Mouse (Mus musculus) spleen, postnatal 36 days (tissue): ENCODE measurements around the gene Ppp1r26.

Source experiments
- DNase-seq, 2 experiments: peaks; one replicate each; pipeline ENCODE4 v3.0.0; 2022; ENCODE audit warnings: low spot score in 2 of 2, mixed read lengths in 1 of 2

Gene Ppp1r26

DNA sequence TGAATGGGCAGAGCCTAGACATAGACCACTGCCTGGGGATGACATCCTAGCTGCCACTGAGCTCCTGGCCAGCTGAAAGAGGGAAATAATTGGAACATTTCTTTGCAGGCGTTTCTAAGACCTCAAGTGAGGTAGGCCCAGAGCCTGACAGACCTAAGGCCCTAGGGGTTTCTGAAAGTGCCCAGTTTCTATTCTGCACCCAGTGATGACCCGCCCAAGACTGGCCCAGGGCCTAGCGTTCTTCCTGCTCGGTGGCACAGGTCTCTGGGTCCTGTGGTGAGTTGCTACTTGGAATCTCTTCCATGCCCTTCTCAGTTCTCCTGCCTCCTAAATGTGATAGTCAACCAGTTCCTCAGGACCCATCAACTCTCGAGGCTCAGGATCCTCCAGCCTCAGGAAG lies 51.0 kb downstream of the Ppp1r26 start:
- no peak for DNase-seq

- no peak for DNase-seq
Measured at GRCm38 (mm10) chr2:28498431-28498830, 51.8 kb downstream of the Ppp1r26 start.

DNA sequence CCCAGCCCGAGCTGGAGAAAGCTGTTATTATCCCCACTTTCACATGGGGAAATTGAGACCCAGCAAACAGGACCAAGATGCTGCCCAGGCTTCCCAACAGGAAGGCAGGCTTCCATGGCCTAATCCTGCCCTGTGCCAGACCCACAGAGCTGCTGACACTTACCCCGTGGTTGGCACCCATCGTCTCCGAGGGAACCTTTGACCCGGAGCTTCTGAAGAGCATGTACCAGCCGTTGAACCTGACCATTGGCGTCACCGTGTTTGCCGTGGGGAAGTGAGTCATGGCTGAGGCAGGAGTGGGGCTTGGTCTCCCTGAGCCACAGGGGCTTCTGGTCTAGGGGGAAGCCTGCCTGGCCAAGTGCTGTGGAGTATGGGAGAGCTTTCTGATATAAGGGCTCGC lies 56.4 kb downstream of the Ppp1r26 start:
- no peak for DNase-seq

GRCm38 (mm10) chr2:28504676-28505075 lies 58.1 kb downstream of the Ppp1r26 start:
- no peak for DNase-seq
